Mouse (Mus musculus) cortical plate, adult 2 months (tissue): Measurements from ENCODE around the gene Tagln. TPM values are rescaled to one million over a fixed set of nuclear protein-coding genes. Genes with fewer than 3 reads are reported as not detected.

Experiments used
- H3K27ac ChIP-seq: fragments of 200-500 bp; 2 replicates; pipeline ENCODE4 v1.5.1; 2012; ENCODE audit warnings: low read length, control low read depth, inconsistent platforms; ENCODE audit not compliant: insufficient read depth
- H3K4me1 ChIP-seq: fragments of 200-500 bp; 2 replicates; pipeline ENCODE4 v1.6.1; 2011; ENCODE audit warnings: low read length; ENCODE audit not compliant: control insufficient read depth, insufficient read depth
- H3K4me3 ChIP-seq: fragments of 200-500 bp; 2 replicates; pipeline ENCODE4 v1.5.1; 2011; ENCODE audit warnings: mild to moderate bottlenecking, low read length, control low read depth; ENCODE audit not compliant: insufficient read depth
- CTCF ChIP-seq: fragments of 200-500 bp; IDR thresholded peaks from 2 replicates; pipeline ENCODE4 v1.5.1; 2011; ENCODE audit warnings: mild to moderate bottlenecking, control low read depth, low read length; ENCODE audit not compliant: insufficient read depth; ENCODE audit errors: extremely low read depth
- POLR2A ChIP-seq: fragments of 200-500 bp; IDR thresholded peaks from 2 replicates; pipeline ENCODE4 v1.6.1; 2011; ENCODE audit warnings: mild to moderate bottlenecking, low read length, control low read depth; ENCODE audit not compliant: insufficient read depth; ENCODE audit errors: extremely low read depth
- polyA plus RNA-seq: library from polyadenylated mRNA; depleted of rRNA; stranded (reverse); fragments of >200 nt; gene quantifications from 2 replicates; pipeline ENCODE4 v1.2.3, GENCODE M21; 2012

Tagln gene
- polyA plus RNA-seq, 1 experiment, result 18.3 TPM

GRCm38 (mm10) chr9:45952057-45952456 lies 16.2 kb upstream of the Tagln start:
- H3K4me3 ChIP-seq, result no peak overlapping the region
- no peak overlapping the region for H3K27ac ChIP-seq
- TF ChIP-seq POLR2A (no peak), CTCF (no peak)
- peaks cover 6% of the 10 kb centered on the region for H3K4me1 ChIP-seq

- TF ChIP-seq POLR2A (no peak), CTCF (no peak)
- Histone ChIP-seq H3K27ac (no peak overlapping the region), H3K4me1 (no peaks in the 10 kb centered on the region), H3K4me3 (no peak overlapping the region)
Measured at GRCm38 (mm10) chr9:45946872-45947183, 11.0 kb upstream of the Tagln start.

- TF ChIP-seq POLR2A (no peak), CTCF (no peak)
- H3K4me3 ChIP-seq, result no peak overlapping the region
Measured at GRCm38 (mm10) chr9:45946182-45946871, 10.5 kb upstream of the Tagln start.

DNA sequence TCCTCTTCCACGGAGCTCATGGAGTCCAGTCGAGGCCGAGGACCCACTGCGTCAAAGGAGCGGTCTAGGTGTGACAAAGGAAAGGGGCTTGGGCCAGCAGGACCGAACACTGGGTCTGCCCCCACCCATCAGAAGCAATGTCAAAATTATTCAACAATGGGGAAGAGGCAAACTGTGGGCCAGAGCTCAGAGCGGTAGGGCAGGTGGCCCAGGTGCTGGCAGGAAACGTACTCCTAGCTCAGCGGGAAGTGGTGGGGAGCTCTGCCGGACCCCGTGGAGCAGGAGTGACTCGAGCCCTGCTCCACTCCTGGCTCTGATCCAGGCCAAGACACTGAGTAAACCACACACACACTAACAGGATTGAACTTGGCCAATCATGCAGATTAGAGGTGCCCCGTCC lies 9.9 kb upstream of the Tagln start:
- no peaks in the 10 kb centered on the region for H3K4me1 ChIP-seq
- no peak overlapping the region for H3K27ac ChIP-seq
- no peak overlapping the region for H3K4me3 ChIP-seq
- TF ChIP-seq POLR2A (no peak), CTCF (no peak)

More at GRCm38 (mm10) chr9:45946182-45946871, 10.5 kb upstream of the Tagln start:
- no peak overlapping the region for H3K27ac ChIP-seq
- H3K4me1 ChIP-seq, result no peaks in the 10 kb centered on the region

DNA sequence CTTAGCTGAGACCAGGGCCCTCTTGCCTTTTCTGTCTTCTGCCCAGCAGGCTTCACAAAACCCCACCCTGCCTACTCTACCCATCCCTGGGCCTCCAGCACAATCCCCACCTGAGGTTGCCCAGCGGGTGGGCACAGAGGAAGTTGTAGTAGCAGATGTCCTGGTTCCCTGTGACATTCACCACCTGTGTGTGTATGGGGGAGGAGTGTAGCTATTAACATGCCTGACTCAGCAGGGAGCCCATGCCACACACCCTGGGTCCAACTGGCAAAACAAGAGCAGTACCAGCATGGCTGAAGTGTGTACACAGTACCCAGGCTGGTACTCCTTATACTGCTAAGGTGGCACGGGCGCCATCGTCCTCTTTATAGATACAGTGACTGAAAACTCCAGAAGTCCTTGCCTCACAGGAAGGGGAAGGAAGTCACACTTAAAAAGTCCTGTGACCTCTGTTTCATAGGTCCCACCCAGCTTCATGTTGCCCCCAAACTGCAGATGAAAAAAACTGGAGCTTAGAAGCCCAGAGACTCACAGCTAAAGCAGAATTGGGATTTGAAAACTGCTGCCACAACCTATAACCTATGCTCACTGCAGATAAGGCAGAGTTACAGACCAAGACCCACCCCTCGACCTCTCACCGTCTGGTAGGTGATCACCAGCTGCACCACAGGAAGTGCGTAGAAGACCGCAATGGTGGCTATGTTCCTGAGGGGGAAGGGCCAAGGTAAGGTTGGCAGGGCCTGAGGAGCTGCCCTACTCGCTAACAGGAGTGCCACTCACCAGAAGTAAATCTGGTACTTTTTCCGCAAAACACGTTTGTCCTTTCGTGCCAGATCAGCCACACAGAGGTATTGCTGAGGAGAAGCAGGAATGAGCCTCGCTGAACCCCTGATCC lies 8.9 kb upstream of the Tagln start:
- Histone ChIP-seq H3K27ac (no peak overlapping the region), H3K4me1 (no peaks in the 10 kb centered on the region), H3K4me3 (no peak overlapping the region)
- TF ChIP-seq CTCF, result no peak
- no peak for TF ChIP-seq POLR2A

DNA sequence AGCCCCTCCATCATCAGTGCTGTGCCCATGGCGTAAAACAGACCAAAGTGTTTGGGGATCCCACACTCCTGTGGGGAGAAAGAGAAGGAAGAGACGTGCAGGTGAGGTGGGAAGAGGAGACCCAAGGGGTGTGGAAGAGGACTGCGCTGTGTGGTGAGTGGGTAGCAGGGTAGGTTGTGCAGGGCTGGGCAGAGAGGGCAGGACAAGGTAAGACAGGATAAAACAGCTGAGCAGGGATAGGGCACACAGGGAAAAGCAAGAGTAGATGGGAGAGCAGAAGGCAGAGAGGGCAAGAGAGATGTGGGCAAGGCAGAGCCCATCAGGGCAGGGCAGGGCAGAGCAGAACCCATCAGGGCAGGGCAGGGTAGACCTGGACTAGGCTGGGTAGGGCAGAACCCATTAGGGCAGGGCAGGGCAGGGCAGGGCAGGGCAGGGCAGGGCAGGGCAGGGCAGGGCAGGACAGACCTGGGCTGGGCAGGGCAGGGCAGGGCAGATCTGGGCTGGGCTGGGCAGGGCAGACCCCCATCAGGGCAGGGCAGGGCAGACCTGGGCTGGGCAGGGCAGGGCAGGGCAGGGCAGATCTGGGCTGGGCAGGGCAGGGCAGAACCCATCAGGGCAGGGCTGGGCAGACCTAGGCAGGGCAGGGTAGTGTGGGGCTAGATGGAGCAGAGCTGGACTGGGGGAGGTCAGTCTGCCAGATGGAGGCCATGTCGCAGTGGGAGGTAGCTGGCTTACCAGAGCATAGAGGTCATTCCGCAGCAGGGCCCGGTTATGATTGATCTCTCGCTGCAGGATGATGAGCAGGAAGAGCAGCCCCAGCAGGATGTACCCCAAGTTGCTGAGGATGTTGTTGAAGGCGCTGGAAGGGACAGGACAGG lies 8.0 kb upstream of the Tagln start:
- TF ChIP-seq CTCF (no peak), POLR2A (no peak)
- Histone ChIP-seq H3K4me1 (no peaks in the 10 kb centered on the region), H3K27ac (no peak overlapping the region), H3K4me3 (no peak overlapping the region)

DNA sequence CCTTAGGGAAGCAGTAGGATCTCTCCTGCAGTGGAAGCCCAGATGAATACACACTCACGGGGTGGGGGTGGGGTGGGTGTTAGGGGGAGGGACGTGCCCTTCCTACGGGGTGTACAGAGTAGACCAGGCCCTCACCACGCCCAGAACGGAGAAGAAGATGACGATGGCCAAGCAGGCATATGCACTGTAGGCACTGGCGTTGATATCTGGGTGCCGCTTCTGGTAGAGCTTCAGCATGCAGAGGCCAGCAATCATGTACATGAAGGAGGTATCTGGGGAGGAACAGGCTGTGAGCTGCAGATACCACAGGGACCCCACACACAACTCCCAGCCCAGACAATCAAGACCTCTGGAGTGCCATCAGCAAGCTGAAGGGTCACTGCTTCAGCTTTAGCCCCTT lies 7.1 kb upstream of the Tagln start:
- TF ChIP-seq CTCF (no peak), POLR2A (no peak)
- Histone ChIP-seq H3K27ac (no peak overlapping the region), H3K4me3 (no peak overlapping the region), H3K4me1 (no peaks in the 10 kb centered on the region)

DNA sequence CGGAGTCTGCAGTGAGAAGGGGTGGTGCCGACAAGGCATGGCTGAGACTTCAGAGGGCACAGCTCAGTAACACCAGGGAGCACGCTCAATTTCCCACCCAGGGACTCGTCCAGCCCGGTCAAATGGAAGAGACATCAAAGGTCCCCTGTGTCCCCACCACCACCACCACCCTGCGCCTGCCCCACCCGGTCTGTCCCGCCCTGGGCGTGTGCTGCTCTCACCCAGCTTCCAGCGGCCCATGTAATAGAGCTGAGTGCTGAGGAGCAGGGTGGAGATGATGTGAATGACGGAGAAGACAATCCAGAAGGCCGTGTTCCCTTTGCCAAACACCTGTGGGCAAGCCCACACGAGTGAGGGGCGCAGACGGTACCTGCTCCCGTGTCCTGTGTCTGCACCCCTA lies 6.6 kb upstream of the Tagln start:
- H3K4me3 ChIP-seq, result no peak overlapping the region
- TF ChIP-seq CTCF (no peak), POLR2A (no peak)
- H3K4me1 ChIP-seq, result no peaks in the 10 kb centered on the region
- H3K27ac ChIP-seq, result no peak overlapping the region

- Histone ChIP-seq H3K4me1 (no peaks in the 10 kb centered on the region), H3K27ac (no peak overlapping the region), H3K4me3 (no peak overlapping the region)
- TF ChIP-seq CTCF (no peak), POLR2A (no peak)
Measured at GRCm38 (mm10) chr9:45941329-45941888, 5.6 kb upstream of the Tagln start.
